Mouse (Mus musculus) stomach, postnatal 0 days (tissue): Measurements from ENCODE around the gene Fgfr2.
"Not testable (repeated sequence)": the region's sequence is repeated elsewhere in the genome, so short reads cannot be mapped to it uniquely, and the experiment has no call there.

Experiments
- CTCF ChIP-seq: IDR thresholded peaks from 2 replicates; pipeline ENCODE4 v1.5.1; 2016; ENCODE audit warnings: antibody characterized with exemption, low read depth, mild to moderate bottlenecking, moderate library complexity
- EP300 ChIP-seq: optimal IDR thresholded peaks from 2 replicates; pipeline ENCODE3; 2016; ENCODE audit warnings: antibody characterized with exemption

DNA sequence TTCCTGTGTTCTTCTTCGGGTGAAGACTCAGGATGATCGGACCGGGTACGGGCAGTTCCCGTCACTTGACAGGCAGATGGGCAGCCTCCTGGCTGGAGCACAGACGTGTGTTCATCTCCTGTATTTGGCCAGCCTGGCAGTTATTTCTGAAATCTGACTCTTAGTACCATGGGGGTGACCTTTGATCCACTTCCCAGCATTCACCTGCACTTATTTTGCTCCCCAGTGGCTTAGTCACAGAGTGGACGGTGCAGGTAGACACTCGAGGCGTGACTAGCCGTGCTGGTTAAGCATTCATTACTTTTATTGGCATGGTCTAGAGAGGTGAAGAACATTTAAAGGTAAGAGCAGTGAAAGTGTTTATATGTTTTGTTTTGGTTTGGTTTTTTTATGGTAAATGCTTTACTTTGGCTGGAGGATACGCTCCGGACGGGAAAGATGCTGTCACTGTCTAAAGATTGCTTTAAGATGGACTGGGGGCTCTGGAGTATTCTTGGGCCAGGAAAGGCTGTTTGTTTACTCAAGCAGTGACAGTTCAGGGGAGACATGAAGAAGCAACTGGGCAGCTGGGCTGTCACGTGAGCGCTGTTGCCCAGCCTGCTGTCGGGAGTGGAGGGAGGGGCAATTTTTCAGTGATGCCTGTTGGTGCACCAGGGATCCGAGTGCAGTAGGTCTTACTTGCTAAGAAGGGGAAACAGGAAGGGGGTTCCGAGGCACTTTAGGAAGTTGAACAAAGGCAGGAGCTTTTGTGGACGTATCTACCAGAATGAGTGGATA, 2526.9 kb downstream of the Fgfr2 start:
- not testable (repeated sequence) for TF ChIP-seq CTCF, EP300
